Mouse (Mus musculus): ENCODE results near the gene Rhobtb1. TPM values are rescaled to one million over a fixed set of nuclear protein-coding genes. Genes with fewer than 3 reads are reported as not detected.

Gene Rhobtb1
- polyA plus RNA-seq, 1 experiment from 2014 or later, result 14.2 TPM

- Histone ChIP-seq H3K4me3 (replicated peaks; ENCODE audit: low read length) (no peak overlapping the region), H3K4me1 (replicated peaks; ENCODE audit: control insufficient read depth, insufficient read depth, low read length) (peaks cover 3% of the 10 kb centered on the region; the same call in 1 of the 2 replicates), H3K4me2 (ENCODE audit: low read length) (no peak overlapping the region), H3K27ac (ENCODE audit: low read length) (no peak overlapping the region), H3K9me3 (ENCODE audit: control insufficient read depth, low read length) (no peaks in the 10 kb centered on the region), H3K9ac (replicated peaks; ENCODE audit: low read depth, low read length) (no peak overlapping the region), H3K36me3 (ENCODE audit: control insufficient read depth, insufficient read depth) (no peaks in the 10 kb centered on the region), H3K27me3 (replicated peaks; ENCODE audit: control insufficient read depth, insufficient read depth, low read length) (no peaks in the 10 kb centered on the region)
- WGBS, result 77% methylated on average over 3 of the region's 3 CpGs
- peak; percentile 64 for ATAC-seq
These were observed 175.2 kb downstream of the Rhobtb1 start for GRCm38 (mm10) chr10:69326433-69326832.

DNA sequence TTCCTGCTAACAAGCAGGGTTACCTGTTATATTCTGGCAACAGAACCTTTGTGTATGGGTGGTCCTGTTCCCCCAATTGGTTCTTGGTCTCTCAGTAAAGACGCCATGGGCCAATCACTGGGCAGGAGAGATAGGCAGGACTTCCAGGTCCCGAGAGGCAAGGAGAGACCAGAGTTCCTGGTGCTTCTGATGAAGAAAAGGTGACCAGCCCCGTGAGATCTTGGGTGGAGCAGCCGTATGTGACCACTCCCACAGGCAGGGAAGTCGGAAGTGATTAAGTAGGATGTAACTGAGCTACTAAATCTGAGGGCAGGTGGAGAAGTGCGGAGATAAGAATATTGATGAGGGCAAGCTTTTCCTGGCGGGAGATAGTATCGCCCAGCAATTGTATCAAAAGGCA is 176.1 kb downstream of the Rhobtb1 start:
- no peak overlapping the region for H3K4me2 ChIP-seq (ENCODE audit: low read length)
- H3K27ac ChIP-seq (ENCODE audit: low read length), result no peak overlapping the region
- ATAC-seq, result no peak
- no peaks in the 10 kb centered on the region for H3K27me3 ChIP-seq (replicated peaks; ENCODE audit: control insufficient read depth, insufficient read depth, low read length)
- no peak overlapping the region for H3K9ac ChIP-seq (replicated peaks; ENCODE audit: low read depth, low read length)
- H3K9me3 ChIP-seq (ENCODE audit: control insufficient read depth, low read length), result no peaks in the 10 kb centered on the region
- WGBS, result 70% methylated on average over 8 of the region's 8 CpGs
- H3K4me3 ChIP-seq (replicated peaks; ENCODE audit: low read length), result no peak overlapping the region
- H3K4me1 ChIP-seq (replicated peaks; ENCODE audit: control insufficient read depth, insufficient read depth, low read length), result 0 out of 2 replicates have a peak, but pooled peaks cover 3% of the 10 kb centered on the region
- H3K36me3 ChIP-seq (ENCODE audit: control insufficient read depth, insufficient read depth), result no peaks in the 10 kb centered on the region

DNA sequence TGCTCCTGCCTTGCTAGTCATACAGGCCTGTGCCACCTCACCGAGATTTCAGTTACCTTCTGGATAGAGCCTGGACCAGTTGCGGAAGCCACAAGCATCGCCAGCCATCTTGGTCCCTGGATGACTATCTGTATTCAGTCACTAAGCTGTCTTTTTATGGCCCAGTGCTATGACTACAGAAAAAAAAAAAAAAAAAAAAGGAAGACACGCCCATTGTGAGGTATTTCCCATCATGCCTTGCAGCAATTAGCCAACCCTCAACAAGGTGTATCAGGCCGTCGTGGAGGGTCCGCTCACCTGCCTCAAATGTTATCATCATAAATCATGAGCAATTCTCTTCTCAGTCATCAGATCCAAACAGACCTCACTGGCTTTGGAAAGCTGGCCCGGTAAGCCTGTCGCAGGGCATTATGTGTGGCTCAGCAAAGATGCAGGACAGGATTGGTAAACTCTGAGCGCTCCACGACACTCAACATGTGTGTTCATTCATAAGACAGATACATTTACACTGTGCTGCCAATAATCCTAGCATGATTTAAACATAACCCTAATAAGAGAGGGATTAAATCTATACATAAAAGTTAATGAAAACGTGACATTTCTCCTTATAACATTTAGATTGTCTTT is 176.9 kb downstream of the Rhobtb1 start:
- Histone ChIP-seq H3K36me3 (ENCODE audit: control insufficient read depth, insufficient read depth) (no peaks in the 10 kb centered on the region), H3K9me3 (ENCODE audit: control insufficient read depth, low read length) (no peaks in the 10 kb centered on the region), H3K27me3 (replicated peaks; ENCODE audit: control insufficient read depth, insufficient read depth, low read length) (no peaks in the 10 kb centered on the region), H3K4me1 (replicated peaks; ENCODE audit: control insufficient read depth, insufficient read depth, low read length) (0 out of 2 replicates have a peak, but pooled peaks cover 3% of the 10 kb centered on the region), H3K9ac (replicated peaks; ENCODE audit: low read depth, low read length) (no peak overlapping the region), H3K4me2 (ENCODE audit: low read length) (no peak overlapping the region), H3K27ac (ENCODE audit: low read length) (no peak overlapping the region), H3K4me3 (replicated peaks; ENCODE audit: low read length) (no peak overlapping the region)
- WGBS, result 86% methylated on average over 12 of the region's 12 CpGs
- no peak for ATAC-seq

DNA sequence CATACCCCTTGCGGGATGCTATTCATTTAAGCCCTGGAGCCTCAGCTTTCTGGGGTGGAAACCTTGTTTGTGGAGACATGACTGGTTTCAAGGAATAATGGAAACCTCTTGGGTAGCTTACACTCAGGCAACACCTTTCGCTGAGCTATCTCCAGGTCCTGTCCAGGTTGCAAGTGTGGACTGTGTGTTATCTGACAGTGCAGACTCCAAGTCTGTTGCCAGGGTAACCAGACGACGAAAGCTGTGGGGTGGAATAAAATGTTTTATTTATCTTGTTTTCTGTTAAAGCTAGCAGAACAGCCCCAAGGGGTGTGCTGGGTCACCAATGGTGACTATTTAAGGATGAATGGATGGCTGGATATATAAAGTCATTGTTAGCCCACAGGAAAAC is 177.4 kb downstream of the Rhobtb1 start:
- Histone ChIP-seq H3K4me1 (replicated peaks; ENCODE audit: control insufficient read depth, insufficient read depth, low read length) (peaks cover 3% of the 10 kb centered on the region; the same call in 1 of the 2 replicates), H3K4me3 (replicated peaks; ENCODE audit: low read length) (no peak overlapping the region), H3K27ac (ENCODE audit: low read length) (no peak overlapping the region), H3K9me3 (ENCODE audit: control insufficient read depth, low read length) (no peaks in the 10 kb centered on the region), H3K36me3 (ENCODE audit: control insufficient read depth, insufficient read depth) (no peaks in the 10 kb centered on the region), H3K4me2 (ENCODE audit: low read length) (no peak overlapping the region), H3K27me3 (replicated peaks; ENCODE audit: control insufficient read depth, insufficient read depth, low read length) (no peaks in the 10 kb centered on the region), H3K9ac (replicated peaks; ENCODE audit: low read depth, low read length) (no peak overlapping the region)
- no peak for ATAC-seq
- whole genome bisulfite sequencing, result 56% methylated on average over 4 of the region's 4 CpGs

DNA sequence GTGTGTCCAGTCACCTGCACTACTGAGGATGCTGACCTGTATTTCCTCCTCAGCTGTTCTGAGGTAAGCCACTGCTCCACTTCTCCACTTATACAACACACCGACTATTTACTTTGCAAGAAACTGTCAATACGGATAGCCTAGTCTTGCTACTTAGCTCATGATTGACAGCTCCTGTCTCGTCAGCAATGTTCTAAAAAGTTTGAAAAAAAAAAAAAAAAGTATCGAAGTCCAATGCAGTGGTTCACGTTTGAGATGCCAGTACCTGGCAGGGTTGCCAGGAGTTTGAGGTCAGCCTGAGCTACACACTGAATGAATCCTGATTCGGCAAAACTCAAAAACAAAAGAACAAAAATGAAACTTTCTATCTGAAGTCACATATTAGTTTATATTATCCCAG is 180.0 kb downstream of the Rhobtb1 start:
- no peaks in the 10 kb centered on the region for H3K9me3 ChIP-seq (ENCODE audit: control insufficient read depth, low read length)
- H3K4me1 ChIP-seq (replicated peaks; ENCODE audit: control insufficient read depth, insufficient read depth, low read length), result peaks cover 24% of the 10 kb centered on the region
- no peak overlapping the region for H3K9ac ChIP-seq (replicated peaks; ENCODE audit: low read depth, low read length)
- 87% methylated on average over 6 of the region's 6 CpGs for WGBS
- H3K27me3 ChIP-seq (replicated peaks; ENCODE audit: control insufficient read depth, insufficient read depth, low read length), result no peaks in the 10 kb centered on the region
- ATAC-seq, result no peak
- no peak overlapping the region for H3K4me2 ChIP-seq (ENCODE audit: low read length)
- no peaks in the 10 kb centered on the region for H3K36me3 ChIP-seq (ENCODE audit: control insufficient read depth, insufficient read depth)
- H3K27ac ChIP-seq (ENCODE audit: low read length), result no peak overlapping the region
- H3K4me3 ChIP-seq (replicated peaks; ENCODE audit: low read length), result no peak overlapping the region

GRCm38 (mm10) chr10:69333212-69333611 is 182.0 kb downstream of the Rhobtb1 start:
- 90% methylated on average over 11 of the region's 11 CpGs for WGBS
- ATAC-seq, result no peak
- Histone ChIP-seq H3K27ac (ENCODE audit: low read length) (no peak overlapping the region), H3K4me2 (ENCODE audit: low read length) (no peak overlapping the region), H3K9me3 (ENCODE audit: control insufficient read depth, low read length) (no peaks in the 10 kb centered on the region), H3K4me3 (replicated peaks; ENCODE audit: low read length) (no peak overlapping the region), H3K36me3 (ENCODE audit: control insufficient read depth, insufficient read depth) (no peaks in the 10 kb centered on the region), H3K9ac (replicated peaks; ENCODE audit: low read depth, low read length) (no peak overlapping the region), H3K4me1 (replicated peaks; ENCODE audit: control insufficient read depth, insufficient read depth, low read length) (peaks cover 21% of the 10 kb centered on the region), H3K27me3 (replicated peaks; ENCODE audit: control insufficient read depth, insufficient read depth, low read length) (no peaks in the 10 kb centered on the region)

DNA sequence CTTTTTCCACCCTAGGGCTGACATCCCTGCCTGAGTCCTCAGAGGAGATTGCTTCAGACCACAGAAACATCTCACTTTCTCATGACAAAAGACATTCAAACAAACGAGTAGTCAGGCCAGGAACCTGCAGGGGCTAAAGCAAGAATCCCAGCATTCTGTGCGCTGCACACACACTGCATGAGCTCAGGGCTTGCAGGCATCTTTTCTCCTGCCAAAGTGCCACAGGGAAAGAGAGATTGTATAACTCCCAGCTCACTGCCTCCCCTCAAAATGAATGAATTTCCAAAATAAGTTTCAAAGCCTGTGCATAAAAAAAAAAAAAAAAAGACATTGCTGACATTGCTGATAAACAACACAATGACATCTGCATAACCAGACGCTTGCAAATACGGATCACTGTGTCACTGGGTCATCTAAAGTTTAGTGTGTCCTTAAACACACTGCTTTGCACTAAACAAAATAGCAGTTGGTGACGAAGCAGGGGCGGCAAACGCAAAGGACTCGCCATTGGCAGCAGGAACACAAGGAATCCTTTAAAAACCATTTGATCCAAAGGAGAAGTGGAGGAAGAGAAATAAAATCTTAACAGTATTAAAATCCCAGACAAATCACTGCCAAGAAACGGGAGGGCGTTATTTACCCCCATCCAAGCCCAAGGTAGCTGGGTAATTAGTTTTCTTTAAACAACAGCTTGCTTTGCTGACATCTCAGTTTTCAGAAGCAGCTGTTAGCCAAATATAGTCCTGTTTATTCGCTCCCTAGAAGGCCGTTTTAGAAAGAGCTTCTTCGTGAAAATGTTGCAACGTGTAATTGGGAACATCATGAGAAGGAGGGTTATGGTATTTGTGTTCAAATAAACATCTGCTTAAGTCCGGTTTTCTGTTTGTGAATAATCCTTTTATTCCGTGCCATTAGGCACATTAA is 183.3 kb downstream of the Rhobtb1 start:
- H3K4me2 ChIP-seq (ENCODE audit: low read length), result 0 out of 2 replicates have a peak overlapping the region, but pooled peaks have one; percentile 5
- peak overlapping the region; percentile 66 for H3K27ac ChIP-seq (ENCODE audit: low read length)
- peak; percentile 72 for ATAC-seq
- H3K4me1 ChIP-seq (replicated peaks; ENCODE audit: control insufficient read depth, insufficient read depth, low read length), result peaks cover 21% of the 10 kb centered on the region
- WGBS, result 23% methylated on average over 16 of the region's 16 CpGs
- H3K4me3 ChIP-seq (replicated peaks; ENCODE audit: low read length), result no peak overlapping the region
- H3K27me3 ChIP-seq (replicated peaks; ENCODE audit: control insufficient read depth, insufficient read depth, low read length), result no peaks in the 10 kb centered on the region
- no peak overlapping the region for H3K9ac ChIP-seq (replicated peaks; ENCODE audit: low read depth, low read length)
- no peaks in the 10 kb centered on the region for H3K9me3 ChIP-seq (ENCODE audit: control insufficient read depth, low read length)
- H3K36me3 ChIP-seq (ENCODE audit: control insufficient read depth, insufficient read depth), result no peaks in the 10 kb centered on the region

DNA sequence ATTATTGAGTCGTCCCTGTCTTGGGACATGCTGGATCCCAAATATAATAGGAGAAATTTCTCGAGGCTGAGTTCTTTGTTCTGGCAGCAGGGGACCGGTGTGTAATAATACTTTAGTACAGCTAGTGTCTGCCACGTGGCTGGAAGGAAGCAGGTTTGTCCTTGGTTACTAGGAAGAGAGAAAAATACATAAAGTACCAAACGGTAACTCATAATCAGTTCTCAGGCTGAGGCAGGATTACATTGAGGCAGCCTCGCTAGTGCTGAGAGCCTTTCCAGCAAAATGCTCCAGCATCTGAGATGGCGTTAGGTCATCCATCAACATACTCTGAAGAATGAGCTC is 183.9 kb downstream of the Rhobtb1 start:
- H3K27ac ChIP-seq (ENCODE audit: low read length), result peak overlapping the region; percentile 66
- no peaks in the 10 kb centered on the region for H3K27me3 ChIP-seq (replicated peaks; ENCODE audit: control insufficient read depth, insufficient read depth, low read length)
- no peaks in the 10 kb centered on the region for H3K9me3 ChIP-seq (ENCODE audit: control insufficient read depth, low read length)
- H3K36me3 ChIP-seq (ENCODE audit: control insufficient read depth, insufficient read depth), result no peaks in the 10 kb centered on the region
- peaks cover 21% of the 10 kb centered on the region for H3K4me1 ChIP-seq (replicated peaks; ENCODE audit: control insufficient read depth, insufficient read depth, low read length)
- 0 out of 2 replicates have a peak overlapping the region, but pooled peaks have one; percentile 5 for H3K4me2 ChIP-seq (ENCODE audit: low read length)
- 25% methylated on average over 7 of the region's 7 CpGs for WGBS
- no peak overlapping the region for H3K4me3 ChIP-seq (replicated peaks; ENCODE audit: low read length)
- ATAC-seq, result peak; percentile 45
- H3K9ac ChIP-seq (replicated peaks; ENCODE audit: low read depth, low read length), result no peak overlapping the region

GRCm38 (mm10) chr10:69335611-69336010 is 184.4 kb downstream of the Rhobtb1 start:
- Histone ChIP-seq H3K9ac (replicated peaks; ENCODE audit: low read depth, low read length) (no peak overlapping the region), H3K36me3 (ENCODE audit: control insufficient read depth, insufficient read depth) (no peaks in the 10 kb centered on the region), H3K4me2 (ENCODE audit: low read length) (no peak overlapping the region), H3K27me3 (replicated peaks; ENCODE audit: control insufficient read depth, insufficient read depth, low read length) (no peaks in the 10 kb centered on the region), H3K4me1 (replicated peaks; ENCODE audit: control insufficient read depth, insufficient read depth, low read length) (peaks cover 21% of the 10 kb centered on the region), H3K27ac (ENCODE audit: low read length) (peak overlapping the region; percentile 66), H3K4me3 (replicated peaks; ENCODE audit: low read length) (no peak overlapping the region), H3K9me3 (ENCODE audit: control insufficient read depth, low read length) (no peaks in the 10 kb centered on the region)
- 77% methylated on average over 4 of the region's 4 CpGs for WGBS
- peak; percentile 17; the same call in 1 of the 2 replicates for ATAC-seq
